Mouse (Mus musculus): Measurements from ENCODE around the gene Ano1. TPM values are rescaled to one million over a fixed set of nuclear protein-coding genes. Genes with fewer than 3 reads are reported as not detected.

The Ano1 gene
- polyA plus RNA-seq, 1 experiment from 2014 or later: 10.2 TPM

GRCm38 (mm10) chr7:144760228-144760627 lies 8.5 kb upstream of the Ano1 start:
- 83% methylated on average over 9 of the region's 9 CpGs for WGBS
- Histone ChIP-seq H3K27ac (ENCODE audit: low read depth, low read length) (no peak overlapping the region), H3K27me3 (replicated peaks; ENCODE audit: control insufficient read depth, insufficient read depth, low read length) (peaks cover 9% of the 10 kb centered on the region; the same call in 1 of the 2 replicates), H3K4me2 (no peak overlapping the region), H3K9ac (ENCODE audit: low read depth, low read length) (no peak overlapping the region), H3K36me3 (ENCODE audit: control insufficient read depth, insufficient read depth, low read length) (no peaks in the 10 kb centered on the region), H3K4me3 (ENCODE audit: low read depth, low read length) (no peak overlapping the region), H3K4me1 (replicated peaks; ENCODE audit: control insufficient read depth, insufficient read depth, low read length) (0 out of 2 replicates have a peak, but pooled peaks cover 2% of the 10 kb centered on the region), H3K9me3 (ENCODE audit: control insufficient read depth, low read length) (no peaks in the 10 kb centered on the region)
- no peak for DNase-seq (ENCODE audit: low spot score)
- no peak for ATAC-seq (replicated peaks; ENCODE audit: low FRiP score)

DNA sequence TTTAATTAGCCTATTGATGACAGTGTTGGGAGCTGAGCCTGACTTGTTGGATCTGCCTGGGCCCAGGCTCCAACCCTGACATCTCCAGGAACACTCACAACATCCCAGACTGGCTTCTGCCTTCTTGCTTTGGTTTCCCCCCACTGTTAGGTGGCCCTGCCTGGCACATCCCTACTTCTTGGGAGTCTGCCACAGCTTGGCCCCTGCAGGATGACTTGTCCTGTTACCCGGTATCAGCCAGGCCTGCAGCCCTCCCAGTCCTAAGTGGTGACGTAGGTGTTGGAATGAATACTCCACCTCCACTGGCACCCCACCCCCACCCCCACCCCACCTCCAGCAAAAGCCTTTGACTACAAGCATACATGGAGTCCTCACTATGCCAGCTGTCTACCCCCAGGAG lies 7.7 kb upstream of the Ano1 start:
- no peak for DNase-seq (ENCODE audit: low spot score)
- WGBS: 49% methylated on average over 2 of the region's 2 CpGs
- H3K9me3 ChIP-seq (ENCODE audit: control insufficient read depth, low read length): no peaks in the 10 kb centered on the region
- 0 out of 2 replicates have a peak, but pooled peaks cover 2% of the 10 kb centered on the region for H3K4me1 ChIP-seq (replicated peaks; ENCODE audit: control insufficient read depth, insufficient read depth, low read length)
- H3K4me3 ChIP-seq (ENCODE audit: low read depth, low read length): no peak overlapping the region
- ATAC-seq (replicated peaks; ENCODE audit: low FRiP score): no peak
- no peak overlapping the region for H3K27ac ChIP-seq (ENCODE audit: low read depth, low read length)
- H3K27me3 ChIP-seq (replicated peaks; ENCODE audit: control insufficient read depth, insufficient read depth, low read length): peaks cover 9% of the 10 kb centered on the region; the same call in 1 of the 2 replicates
- no peak overlapping the region for H3K4me2 ChIP-seq
- no peaks in the 10 kb centered on the region for H3K36me3 ChIP-seq (ENCODE audit: control insufficient read depth, insufficient read depth, low read length)
- no peak overlapping the region for H3K9ac ChIP-seq (ENCODE audit: low read depth, low read length)

- peaks cover 14% of the 10 kb centered on the region; the same call in 1 of the 2 replicates for H3K4me1 ChIP-seq (replicated peaks; ENCODE audit: control insufficient read depth, insufficient read depth, low read length)
- peaks cover 8% of the 10 kb centered on the region; the same call in 1 of the 2 replicates for H3K27me3 ChIP-seq (replicated peaks; ENCODE audit: control insufficient read depth, insufficient read depth, low read length)
- no peaks in the 10 kb centered on the region for H3K9me3 ChIP-seq (ENCODE audit: control insufficient read depth, low read length)
- H3K27ac ChIP-seq (ENCODE audit: low read depth, low read length): no peak overlapping the region
- no peak overlapping the region for H3K4me2 ChIP-seq
- H3K9ac ChIP-seq (ENCODE audit: low read depth, low read length): no peak overlapping the region
- DNase-seq (ENCODE audit: low spot score): no peak
- 74% methylated on average over 11 of the region's 11 CpGs for WGBS
- H3K4me3 ChIP-seq (ENCODE audit: low read depth, low read length): no peak overlapping the region
- ATAC-seq (replicated peaks; ENCODE audit: low FRiP score): no peak; the same call in 1 of the 2 replicates
- no peaks in the 10 kb centered on the region for H3K36me3 ChIP-seq (ENCODE audit: control insufficient read depth, insufficient read depth, low read length)
Observed at GRCm38 (mm10) chr7:144755511-144756378, 4.0 kb upstream of the Ano1 start.

GRCm38 (mm10) chr7:144754722-144755121 lies 2.9 kb upstream of the Ano1 start:
- 81% methylated on average over 2 of the region's 2 CpGs for WGBS
- H3K4me1 ChIP-seq (replicated peaks; ENCODE audit: control insufficient read depth, insufficient read depth, low read length): peaks cover 17% of the 10 kb centered on the region; the same call in 1 of the 2 replicates
- no peak overlapping the region for H3K27ac ChIP-seq (ENCODE audit: low read depth, low read length)

GRCm38 (mm10) chr7:144753657-144754031 lies 1.9 kb upstream of the Ano1 start:
- Histone ChIP-seq H3K27me3 (replicated peaks; ENCODE audit: control insufficient read depth, insufficient read depth, low read length) (peaks cover 8% of the 10 kb centered on the region; the same call in 1 of the 2 replicates), H3K4me2 (no peak overlapping the region), H3K4me3 (ENCODE audit: low read depth, low read length) (no peak overlapping the region), H3K9me3 (ENCODE audit: control insufficient read depth, low read length) (no peaks in the 10 kb centered on the region), H3K9ac (ENCODE audit: low read depth, low read length) (no peak overlapping the region), H3K4me1 (replicated peaks; ENCODE audit: control insufficient read depth, insufficient read depth, low read length) (peaks cover 21% of the 10 kb centered on the region; the same call in 1 of the 2 replicates), H3K36me3 (ENCODE audit: control insufficient read depth, insufficient read depth, low read length) (no peaks in the 10 kb centered on the region), H3K27ac (ENCODE audit: low read depth, low read length) (no peak overlapping the region)
- ATAC-seq (replicated peaks; ENCODE audit: low FRiP score) (no peak), DNase-seq (ENCODE audit: low spot score) (no peak)
- 81% methylated on average over 9 of the region's 9 CpGs for WGBS

More at GRCm38 (mm10) chr7:144754722-144755121, 2.9 kb upstream of the Ano1 start:
- Histone ChIP-seq H3K36me3 (ENCODE audit: control insufficient read depth, insufficient read depth, low read length) (no peaks in the 10 kb centered on the region), H3K4me3 (ENCODE audit: low read depth, low read length) (no peak overlapping the region), H3K9ac (ENCODE audit: low read depth, low read length) (no peak overlapping the region), H3K27me3 (replicated peaks; ENCODE audit: control insufficient read depth, insufficient read depth, low read length) (peaks cover 8% of the 10 kb centered on the region; the same call in 1 of the 2 replicates), H3K4me2 (no peak overlapping the region), H3K9me3 (ENCODE audit: control insufficient read depth, low read length) (no peaks in the 10 kb centered on the region)
- ATAC-seq (replicated peaks; ENCODE audit: low FRiP score) (no peak), DNase-seq (ENCODE audit: low spot score) (no peak)

DNA sequence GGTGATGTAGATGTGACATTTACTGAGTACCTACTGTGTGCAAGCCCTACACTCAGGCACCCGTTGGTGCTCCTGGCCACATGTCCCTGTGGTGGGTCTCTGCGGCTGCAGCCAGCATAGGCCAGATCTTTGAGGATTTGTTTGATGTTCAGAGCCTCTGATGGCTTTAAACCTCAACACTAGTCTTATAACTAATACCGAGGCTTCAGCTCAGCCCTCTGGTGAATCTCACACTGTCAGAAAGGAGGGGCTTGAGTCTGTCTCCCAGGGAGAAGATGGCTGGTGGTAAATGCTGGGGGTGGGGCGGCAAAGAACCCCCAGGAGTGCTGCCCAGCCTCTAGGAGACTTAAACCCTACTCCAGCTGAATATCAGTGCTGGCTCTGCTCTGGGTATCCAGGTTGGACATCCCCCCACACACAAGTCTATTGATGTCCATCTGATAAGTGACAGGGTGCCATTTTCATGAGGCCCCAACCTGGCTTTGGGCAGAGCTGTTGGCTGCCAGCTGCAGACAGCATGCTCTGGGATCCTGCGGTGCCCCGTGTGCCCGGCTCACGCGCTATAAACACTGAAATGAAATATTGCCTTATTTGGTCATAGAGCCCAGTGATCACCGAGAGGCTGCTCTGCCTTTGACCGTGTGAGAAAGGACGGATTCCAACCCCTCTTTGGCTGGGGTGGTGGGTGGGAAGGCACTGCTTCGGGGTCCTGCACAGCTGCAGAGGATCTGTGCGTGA lies 1.3 kb upstream of the Ano1 start:
- Histone ChIP-seq H3K9me3 (ENCODE audit: control insufficient read depth, low read length) (no peaks in the 10 kb centered on the region), H3K4me1 (replicated peaks; ENCODE audit: control insufficient read depth, insufficient read depth, low read length) (peaks cover 23% of the 10 kb centered on the region), H3K27ac (ENCODE audit: low read depth, low read length) (no peak overlapping the region), H3K4me2 (no peak overlapping the region), H3K9ac (ENCODE audit: low read depth, low read length) (no peak overlapping the region), H3K4me3 (ENCODE audit: low read depth, low read length) (no peak overlapping the region), H3K36me3 (ENCODE audit: control insufficient read depth, insufficient read depth, low read length) (no peaks in the 10 kb centered on the region), H3K27me3 (replicated peaks; ENCODE audit: control insufficient read depth, insufficient read depth, low read length) (peaks cover 8% of the 10 kb centered on the region; the same call in 1 of the 2 replicates)
- DNase-seq (ENCODE audit: low spot score) (no peak), ATAC-seq (replicated peaks; ENCODE audit: low FRiP score) (no peak)
- WGBS: 72% methylated on average over 14 of the region's 14 CpGs

DNA sequence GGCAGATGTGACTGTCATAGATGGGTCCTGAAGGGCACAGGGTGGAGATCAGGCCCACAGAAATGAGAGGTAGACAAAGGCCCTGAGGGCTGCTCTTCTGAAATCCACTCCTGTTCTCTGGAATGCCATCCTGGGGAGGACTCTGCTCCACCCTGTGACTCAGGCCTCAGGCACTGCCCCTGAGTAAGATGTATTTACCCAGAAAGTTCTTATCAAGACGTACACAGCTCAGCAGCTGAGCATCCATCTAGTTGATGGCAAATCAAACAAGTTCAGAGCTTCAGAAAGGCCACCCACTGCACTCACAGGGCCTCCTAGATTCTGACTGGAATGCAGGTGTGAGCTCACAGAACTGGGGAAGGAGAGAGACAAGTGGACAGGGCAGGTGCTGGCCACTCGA lies 4.0 kb downstream of the Ano1 start:
- H3K36me3 ChIP-seq (ENCODE audit: control insufficient read depth, insufficient read depth, low read length): no peaks in the 10 kb centered on the region
- H3K27ac ChIP-seq (ENCODE audit: low read depth, low read length): peak overlapping the region; percentile 47; the same call in 1 of the 2 replicates
- no peak for DNase-seq (ENCODE audit: low spot score)
- H3K4me1 ChIP-seq (replicated peaks; ENCODE audit: control insufficient read depth, insufficient read depth, low read length): peaks cover 30% of the 10 kb centered on the region
- peak; percentile 86 for ATAC-seq (replicated peaks; ENCODE audit: low FRiP score)
- H3K9me3 ChIP-seq (ENCODE audit: control insufficient read depth, low read length): no peaks in the 10 kb centered on the region
- no peak overlapping the region for H3K4me3 ChIP-seq (ENCODE audit: low read depth, low read length)
- H3K27me3 ChIP-seq (replicated peaks; ENCODE audit: control insufficient read depth, insufficient read depth, low read length): 0 out of 2 replicates have a peak, but pooled peaks cover 4% of the 10 kb centered on the region
- 25% methylated on average over 2 of the region's 2 CpGs for WGBS
- peak overlapping the region; percentile 42 for H3K9ac ChIP-seq (ENCODE audit: low read depth, low read length)
- no peak overlapping the region; the same call in 1 of the 2 replicates for H3K4me2 ChIP-seq

GRCm38 (mm10) chr7:144746466-144746865 lies 5.3 kb downstream of the Ano1 start:
- no peak for DNase-seq (ENCODE audit: low spot score)
- no peak for ATAC-seq (replicated peaks; ENCODE audit: low FRiP score)
- WGBS: 81% methylated on average over 4 of the region's 4 CpGs

More at GRCm38 (mm10) chr7:144746466-144746865, 5.3 kb downstream of the Ano1 start:
- 0 out of 2 replicates have a peak, but pooled peaks cover 2% of the 10 kb centered on the region for H3K27me3 ChIP-seq (replicated peaks; ENCODE audit: control insufficient read depth, insufficient read depth, low read length)
- H3K4me3 ChIP-seq (ENCODE audit: low read depth, low read length): no peak overlapping the region
- no peak overlapping the region for H3K27ac ChIP-seq (ENCODE audit: low read depth, low read length)
- H3K4me1 ChIP-seq (replicated peaks; ENCODE audit: control insufficient read depth, insufficient read depth, low read length): peaks cover 23% of the 10 kb centered on the region
- no peaks in the 10 kb centered on the region for H3K36me3 ChIP-seq (ENCODE audit: control insufficient read depth, insufficient read depth, low read length)
- no peaks in the 10 kb centered on the region for H3K9me3 ChIP-seq (ENCODE audit: control insufficient read depth, low read length)
- H3K4me2 ChIP-seq: no peak overlapping the region
- no peak overlapping the region for H3K9ac ChIP-seq (ENCODE audit: low read depth, low read length)
